Mouse (Mus musculus) neural tube, embryonic 15.5 days (tissue): ENCODE measurements around the gene Spin2c. TPM values are rescaled to one million over a fixed set of nuclear protein-coding genes. Genes with fewer than 3 reads are reported as not detected.

Experiments used
- ATAC-seq: fragments of 200-750 bp; cut with Nextera tagmentation; 2 replicates; pipeline ENCODE4 v1.8.0; 2017; ENCODE audit warnings: mild to moderate bottlenecking, moderate TSS enrichment, moderate library complexity; ENCODE audit not compliant: low FRiP score
- H3K27ac ChIP-seq: fragments of 300-500 bp; sonication (generic); replicated peaks from 2 replicates; pipeline ENCODE4 v1.5.1; 2015; ENCODE audit warnings: mild to moderate bottlenecking, inconsistent platforms
- H3K27me3 ChIP-seq: fragments of 300-500 bp; sonication (generic); replicated peaks from 2 replicates; pipeline ENCODE4 v1.6.1; 2015; ENCODE audit warnings: inconsistent platforms
- H3K36me3 ChIP-seq: fragments of 300-500 bp; sonication (generic); 2 replicates; pipeline ENCODE4 v1.6.1; 2015; ENCODE audit warnings: inconsistent platforms
- H3K4me1 ChIP-seq: fragments of 300-500 bp; sonication (generic); 2 replicates; pipeline ENCODE4 v1.6.1; 2015; ENCODE audit warnings: inconsistent platforms
- H3K4me2 ChIP-seq: fragments of 300-500 bp; sonication (generic); 2 replicates; pipeline ENCODE4 v1.6.1; 2015; ENCODE audit warnings: inconsistent platforms, mild to moderate bottlenecking, moderate library complexity
- H3K4me3 ChIP-seq: fragments of 300-500 bp; sonication (generic); replicated peaks from 2 replicates; pipeline ENCODE4 v1.5.1; 2015; ENCODE audit warnings: mild to moderate bottlenecking, inconsistent platforms
- H3K9ac ChIP-seq: fragments of 300-500 bp; sonication (generic); replicated peaks from 2 replicates; pipeline ENCODE4 v1.6.1; 2015; ENCODE audit warnings: mild to moderate bottlenecking, inconsistent platforms
- H3K9me3 ChIP-seq: fragments of 300-500 bp; sonication (generic); replicated peaks from 2 replicates; pipeline ENCODE4 v1.6.1; 2016; ENCODE audit warnings: inconsistent platforms
- WGBS: fragments of 180-500 bp; shearing (Covaris S2); methylation state at CpG from one replicate; pipeline ENCODE4 v1.1.7; 2015; ENCODE audit warnings: mixed read lengths; 5-methylcytosine and 5-hydroxymethylcytosine counted together
- polyA plus RNA-seq: library from polyadenylated mRNA; unstranded; fragments of >200 nt; fragmentation: Nextera tagmentation; extraction: Ambion mirVana; gene quantifications from 2 replicates; pipeline ENCODE4 v1.2.1, GENCODE M21; 2015

Spin2c gene
- 26.2 and 26.5 TPM in 2 replicates for polyA plus RNA-seq

- Histone ChIP-seq H3K9ac (peak within 1 kb of the TSS; percentile 53), H3K4me2 (peak within 1 kb of the TSS; percentile 54), H3K9me3 (no peaks in the 10 kb centered on the region), H3K27ac (peak within 1 kb of the TSS; percentile 80), H3K4me1 (no peaks in the 10 kb centered on the region), H3K36me3 (no peaks in the 10 kb centered on the region), H3K27me3 (no peaks in the 10 kb centered on the region), H3K4me3 (peak within 1 kb of the TSS; percentile 54)
- WGBS = 18% methylated on average over 23 of the region's 23 CpGs
- peak; percentile 95 for ATAC-seq
Observed at GRCm38 (mm10) chrX:153831951-153832561, at the start of gene Spin2c. Gene Spin2c (plus strand): TSS chrX:153832225.

DNA sequence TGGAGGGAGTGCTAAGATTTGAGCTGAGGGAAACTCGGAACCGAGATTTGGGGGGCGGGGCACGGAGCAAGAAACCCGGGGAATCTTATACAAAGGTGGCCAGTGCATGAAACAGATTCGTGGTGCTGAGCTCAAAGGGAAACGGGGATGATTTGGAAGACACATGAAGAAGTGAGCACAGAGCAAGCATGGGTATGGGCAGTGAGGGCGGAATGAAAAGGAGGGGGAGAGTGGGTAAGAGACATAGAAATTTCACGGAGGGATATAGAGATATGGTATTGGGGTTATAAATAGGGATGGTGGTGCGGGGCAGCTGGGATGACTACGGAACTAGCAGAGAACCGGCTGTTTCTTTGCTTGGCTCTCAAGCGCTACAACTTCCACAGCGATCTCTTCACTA lies 581 bp downstream of the Spin2c start:
- WGBS = 22% methylated on average over 14 of the region's 14 CpGs
- ATAC-seq = peak; percentile 85
- Histone ChIP-seq H3K4me1 (no peaks in the 10 kb centered on the region), H3K27me3 (no peaks in the 10 kb centered on the region), H3K4me3 (peak overlapping the region; percentile 54), H3K9me3 (no peaks in the 10 kb centered on the region), H3K4me2 (peak overlapping the region; percentile 54), H3K9ac (peak overlapping the region; percentile 53), H3K36me3 (no peaks in the 10 kb centered on the region), H3K27ac (peak overlapping the region; percentile 80)

Other genes starting within 250 kb of the Spin2c start
- 2.6 and 3.7 TPM in 2 replicates for gene Kctd12b, start 135.8 kb upstream of the Spin2c start, polyA plus RNA-seq
- gene Nbdy, start 108.6 kb upstream of the Spin2c start, polyA plus RNA-seq = 144 and 163 TPM in 2 replicates
- gene Samt1, start 180.4 kb downstream of the Spin2c start, polyA plus RNA-seq = not detected in 2 replicates
- not detected in 2 replicates for gene 4921511M17Rik, start 201.6 kb downstream of the Spin2c start, polyA plus RNA-seq
- not detected in 2 replicates for gene Gm10057, start 222.8 kb downstream of the Spin2c start, polyA plus RNA-seq